Mouse (Mus musculus) limb, embryonic 12.5 days (tissue): ENCODE data around the gene Pdss2. TPM values are rescaled to one million over a fixed set of nuclear protein-coding genes. Genes with fewer than 3 reads are reported as not detected.

ENCODE experiments used
- polyA plus RNA-seq: library from polyadenylated mRNA; unstranded; fragments of >200 nt; fragmentation: Nextera tagmentation; extraction: Ambion mirVana; gene quantifications from 2 replicates; pipeline ENCODE4 v1.2.1, GENCODE M21; 2016

Pdss2 gene
- polyA plus RNA-seq, 1 experiment from 2014 or later = 13.7 TPM

Other genes with a start within 250 kb of the Pdss2 start
- gene Sobp, start 47.0 kb upstream of the Pdss2 start, polyA plus RNA-seq = 4.3 and 4.7 TPM in 2 replicates
- 0.81 and 0.83 TPM in 2 replicates for gene 9030612E09Rik, start 46.8 kb upstream of the Pdss2 start, polyA plus RNA-seq